Mouse (Mus musculus): ENCODE measurements around the gene Slc5a3.

Gene Slc5a3

GRCm38 (mm10) chr16:92057852-92058643 is at the start of gene Slc5a3, which contains the start of the genes Mrps6 and Gm49711:
TSS of gene Slc5a3 (plus strand) at chr16:92058322.
TSS of gene Mrps6 (plus strand) at chr16:92058270.
TSS of gene Gm49711 (plus strand) at chr16:92058316.
- peak; percentile 93 for DNase-seq

- no peak for DNase-seq
Observed at GRCm38 (mm10) chr16:92009586-92009985, 48.5 kb upstream of the Slc5a3 start.

- DNase-seq, result no peak
Observed at GRCm38 (mm10) chr16:92016792-92017191, 41.3 kb upstream of the Slc5a3 start.

- peak; percentile 45 for DNase-seq
Observed at GRCm38 (mm10) chr16:92019141-92020118, 38.7 kb upstream of the Slc5a3 start.

- DNase-seq, result no peak
Observed at GRCm38 (mm10) chr16:92021656-92022400, 36.3 kb upstream of the Slc5a3 start.

- no peak for DNase-seq
Observed at GRCm38 (mm10) chr16:92022494-92023283, 35.4 kb upstream of the Slc5a3 start.

- DNase-seq, result no peak
Observed at GRCm38 (mm10) chr16:92033286-92033685, 24.8 kb upstream of the Slc5a3 start.

GRCm38 (mm10) chr16:92034676-92035075 is 23.4 kb upstream of the Slc5a3 start:
- DNase-seq, result no peak

- DNase-seq, result no peak
Observed at GRCm38 (mm10) chr16:92036701-92037100, 21.4 kb upstream of the Slc5a3 start.

GRCm38 (mm10) chr16:92037891-92038607 is 20.1 kb upstream of the Slc5a3 start:
- peak; percentile 34 for DNase-seq

GRCm38 (mm10) chr16:92039421-92039820 is 18.7 kb upstream of the Slc5a3 start:
- DNase-seq, result peak; percentile 53

- DNase-seq, result no peak
Observed at GRCm38 (mm10) chr16:92039966-92040365, 18.2 kb upstream of the Slc5a3 start.

- no peak for DNase-seq
Observed at GRCm38 (mm10) chr16:92051777-92052310, 6.3 kb upstream of the Slc5a3 start.

- no peak for DNase-seq
Observed at GRCm38 (mm10) chr16:92052569-92052968, 5.6 kb upstream of the Slc5a3 start.

GRCm38 (mm10) chr16:92056711-92057110 is 1.4 kb upstream of the Slc5a3 start:
- no peak for DNase-seq

GRCm38 (mm10) chr16:92057456-92057851 is 668 bp upstream of the Slc5a3 start:
- DNase-seq, result no peak

- no peak for DNase-seq
Observed at GRCm38 (mm10) chr16:92058644-92059620, 810 bp downstream of the Slc5a3 start.

- no peak for DNase-seq
Observed at GRCm38 (mm10) chr16:92060213-92060612, 2.1 kb downstream of the Slc5a3 start.

GRCm38 (mm10) chr16:92061586-92061985 is 3.5 kb downstream of the Slc5a3 start:
- peak; percentile 31 for DNase-seq

- peak; percentile 7 for DNase-seq
Observed at GRCm38 (mm10) chr16:92062832-92063231, 4.7 kb downstream of the Slc5a3 start.
